Mouse (Mus musculus) G1E (cell line): ENCODE data around the gene Mup13. TPM values are rescaled to one million over a fixed set of nuclear protein-coding genes. Genes with fewer than 3 reads are reported as not detected.
"Not testable (repeated sequence)": the region's sequence is repeated elsewhere in the genome, so short reads cannot be mapped to it uniquely, and the experiment has no call there.

ENCODE experiments used
- ATAC-seq: 2 replicates; pipeline ENCODE4 v1.8.0; 2016; ENCODE audit warnings: mild to moderate bottlenecking; ENCODE audit not compliant: insufficient number of reproducible peaks, poor library complexity, low FRiP score, severe bottlenecking; ENCODE audit errors: extremely low read depth
- DNase-seq: peaks from one replicate; pipeline ENCODE4 v3.0.0; 2012; ENCODE audit warnings: low spot score
- H3K27me3 ChIP-seq: 2 replicates; pipeline ENCODE4 v1.6.1; 2012; ENCODE audit warnings: mild to moderate bottlenecking, low read length, inconsistent platforms; ENCODE audit not compliant: insufficient read depth
- H3K36me3 ChIP-seq: replicated peaks from 2 replicates; pipeline ENCODE3; 2012; ENCODE audit warnings: mild to moderate bottlenecking, inconsistent platforms
- H3K4me1 ChIP-seq: 2 replicates; pipeline ENCODE4 v1.6.1; 2012; ENCODE audit warnings: low read depth, low read length, inconsistent platforms, mixed read lengths; ENCODE audit not compliant: insufficient read depth
- H3K4me3 ChIP-seq: 2 replicates; pipeline ENCODE4 v1.5.1; 2012; ENCODE audit warnings: low read depth, mild to moderate bottlenecking, inconsistent platforms, low read length, moderate library complexity, mixed read lengths
- H3K9me3 ChIP-seq: replicated peaks from 2 replicates; pipeline ENCODE4 v1.6.1; 2012; ENCODE audit warnings: inconsistent platforms
- polyA plus RNA-seq: library from polyadenylated mRNA; stranded (reverse); fragments of >175 nt; gene quantifications from 2 replicates; pipeline ENCODE4 v1.2.3, GENCODE M21; 2012
- total RNA-seq, 2 experiments: library from RNA; stranded (forward) in 1 of 2; stranded (reverse) in 1 of 2; fragments of 200-1000 nt in 1 of 2; fragments of >200 nt in 1 of 2; fragmentation: Nextera tagmentation in 1 of 2; gene quantifications; 2 replicates each; pipeline ENCODE4 v1.2.3; 2014 to 2017

Mup13 gene
- total RNA-seq (2014; fragmentation: Nextera tagmentation), result not detected in 2 replicates
- total RNA-seq (2017), result not detected in 2 replicates
- polyA plus RNA-seq, result not detected in 2 replicates

DNA sequence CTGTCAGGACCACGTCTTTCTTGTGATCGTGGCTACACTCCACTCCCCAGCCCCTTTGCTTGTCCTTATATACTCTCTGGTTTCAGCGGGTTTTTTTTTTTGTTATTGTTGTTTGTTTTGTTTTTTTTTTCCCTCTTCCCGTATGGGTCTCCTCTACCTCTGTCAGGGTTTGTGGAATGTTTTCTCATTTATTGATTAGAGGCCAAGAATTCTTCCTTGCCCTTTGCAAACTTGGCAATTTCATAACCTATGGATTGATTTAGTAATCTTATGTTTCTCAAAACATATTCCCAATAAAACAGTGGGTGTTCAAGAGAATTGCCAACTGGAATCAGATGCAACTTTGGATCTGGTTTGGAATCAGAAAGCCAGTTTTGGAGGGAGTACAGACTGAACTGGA lies at the start of gene Mup13:
Gene Mup13, minus strand, starts transcription at position 101 of the 400 bp plus-strand sequence.
- not testable (repeated sequence) for H3K36me3 ChIP-seq, ATAC-seq, H3K4me3 ChIP-seq, DNase-seq, H3K9me3 ChIP-seq, H3K27me3 ChIP-seq, H3K4me1 ChIP-seq

Other genes starting within 250 kb of the Mup13 start
- gene Mup14, start 75.7 kb upstream of the Mup13 start, total RNA-seq (2014; fragmentation: Nextera tagmentation), result not detected in 2 replicates
- 0.16 and 0.23 TPM in 2 replicates for gene Mup14, start 75.7 kb upstream of the Mup13 start, total RNA-seq (2017)
- not detected in 2 replicates for gene Mup14, start 75.7 kb upstream of the Mup13 start, polyA plus RNA-seq
- gene Mup15, start 211.5 kb upstream of the Mup13 start, total RNA-seq (2014; fragmentation: Nextera tagmentation), result not detected in 2 replicates
- gene Mup15, start 211.5 kb upstream of the Mup13 start, total RNA-seq (2017), result not detected in 2 replicates
- not detected in 2 replicates for gene Mup15, start 211.5 kb upstream of the Mup13 start, polyA plus RNA-seq